Mouse (Mus musculus): ENCODE results near the gene Gm5485. TPM values are rescaled to one million over a fixed set of nuclear protein-coding genes. Genes with fewer than 3 reads are reported as not detected.

Gm5485 gene
- polyA plus RNA-seq, 1 experiment from 2014 or later: not detected

DNA sequence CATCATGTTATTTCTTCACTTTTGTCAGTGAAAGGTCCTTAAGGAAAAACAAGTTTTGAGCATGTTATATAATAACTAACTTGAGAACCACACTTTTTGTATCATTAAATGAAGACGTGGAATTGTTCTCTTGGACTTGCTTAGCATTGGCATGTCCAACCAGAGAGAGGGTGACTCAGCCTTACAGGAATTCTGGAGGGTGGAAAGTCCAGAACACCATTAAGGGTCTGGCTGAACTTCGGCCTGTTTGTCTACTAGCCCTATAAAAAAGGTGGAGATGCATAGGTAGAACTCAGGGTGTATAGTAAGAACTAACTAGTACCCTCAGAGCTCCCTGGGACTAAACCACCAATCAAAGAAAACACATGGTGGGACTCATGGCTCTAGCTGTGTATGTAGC is 16.9 kb downstream of the Gm5485 start:
- no peaks in the 10 kb centered on the region for H3K9me3 ChIP-seq (ENCODE audit: control insufficient read depth, low read length)
- WGBS: 87% methylated on average over 2 of the region's 2 CpGs
- no peaks in the 10 kb centered on the region for H3K4me1 ChIP-seq (replicated peaks; ENCODE audit: control insufficient read depth, insufficient read depth, low read length)
- no peaks in the 10 kb centered on the region for H3K27me3 ChIP-seq (ENCODE audit: control insufficient read depth, insufficient read depth, low read depth, low read length)
- ATAC-seq (ENCODE audit: low read depth): no peak
- no peaks in the 10 kb centered on the region for H3K36me3 ChIP-seq (ENCODE audit: control insufficient read depth, insufficient read depth, low read length)
- no peak overlapping the region for H3K4me3 ChIP-seq (ENCODE audit: low read length)
- H3K9ac ChIP-seq (ENCODE audit: low read length): no peak overlapping the region
- no peak overlapping the region for H3K27ac ChIP-seq (ENCODE audit: low read length)
- no peak overlapping the region for H3K4me2 ChIP-seq (ENCODE audit: low read depth, low read length)

DNA sequence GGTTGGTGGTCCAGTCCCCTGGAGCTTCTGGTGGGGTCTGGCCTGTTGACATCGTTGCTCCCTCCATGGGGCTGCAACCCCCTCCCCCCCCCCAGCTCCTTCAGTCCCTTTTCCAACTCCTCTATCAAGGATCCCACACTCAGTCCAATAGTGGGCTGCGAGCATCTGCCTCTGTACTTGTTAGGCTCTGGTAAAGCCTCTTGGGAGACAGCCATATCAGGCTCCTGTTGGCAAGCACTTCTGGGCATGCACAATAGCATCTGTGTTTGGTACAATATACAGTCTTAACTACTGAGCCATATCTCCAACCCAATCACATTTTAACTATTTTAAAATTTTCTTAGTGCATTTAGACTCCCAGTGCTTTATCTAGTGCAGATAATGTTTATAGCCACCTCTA is 25.2 kb downstream of the Gm5485 start:
- Histone ChIP-seq H3K36me3 (ENCODE audit: control insufficient read depth, insufficient read depth, low read length) (no peaks in the 10 kb centered on the region), H3K4me3 (ENCODE audit: low read length) (no peak overlapping the region), H3K4me2 (ENCODE audit: low read depth, low read length) (no peak overlapping the region), H3K9me3 (ENCODE audit: control insufficient read depth, low read length) (no peaks in the 10 kb centered on the region), H3K9ac (ENCODE audit: low read length) (no peak overlapping the region), H3K27me3 (ENCODE audit: control insufficient read depth, insufficient read depth, low read depth, low read length) (no peaks in the 10 kb centered on the region), H3K4me1 (replicated peaks; ENCODE audit: control insufficient read depth, insufficient read depth, low read length) (no peaks in the 10 kb centered on the region), H3K27ac (ENCODE audit: low read length) (no peak overlapping the region)
- 66% methylated on average over 2 of the region's 2 CpGs for WGBS
- no peak for ATAC-seq (ENCODE audit: low read depth)

GRCm38 (mm10) chr16:48383582-48384257 is 28.5 kb downstream of the Gm5485 start:
- H3K9me3 ChIP-seq (ENCODE audit: control insufficient read depth, low read length): no peaks in the 10 kb centered on the region
- peak; percentile 71 for ATAC-seq (ENCODE audit: low read depth)
- H3K4me2 ChIP-seq (ENCODE audit: low read depth, low read length): no peak overlapping the region
- no peaks in the 10 kb centered on the region for H3K36me3 ChIP-seq (ENCODE audit: control insufficient read depth, insufficient read depth, low read length)
- no peak overlapping the region for H3K27ac ChIP-seq (ENCODE audit: low read length)
- no peak overlapping the region for H3K4me3 ChIP-seq (ENCODE audit: low read length)
- H3K4me1 ChIP-seq (replicated peaks; ENCODE audit: control insufficient read depth, insufficient read depth, low read length): no peaks in the 10 kb centered on the region
- no peak overlapping the region for H3K9ac ChIP-seq (ENCODE audit: low read length)
- no peaks in the 10 kb centered on the region for H3K27me3 ChIP-seq (ENCODE audit: control insufficient read depth, insufficient read depth, low read depth, low read length)
- WGBS: 36% methylated on average over 2 of the region's 3 CpGs

- Histone ChIP-seq H3K9ac (ENCODE audit: low read length) (no peak overlapping the region), H3K27ac (ENCODE audit: low read length) (no peak overlapping the region), H3K27me3 (ENCODE audit: control insufficient read depth, insufficient read depth, low read depth, low read length) (no peaks in the 10 kb centered on the region), H3K36me3 (ENCODE audit: control insufficient read depth, insufficient read depth, low read length) (no peaks in the 10 kb centered on the region), H3K4me3 (ENCODE audit: low read length) (no peak overlapping the region), H3K9me3 (ENCODE audit: control insufficient read depth, low read length) (no peaks in the 10 kb centered on the region), H3K4me1 (replicated peaks; ENCODE audit: control insufficient read depth, insufficient read depth, low read length) (peaks cover 4% of the 10 kb centered on the region; the same call in 1 of the 2 replicates), H3K4me2 (ENCODE audit: low read depth, low read length) (no peak overlapping the region)
- 80% methylated on average over 7 of the region's 7 CpGs for WGBS
- ATAC-seq (ENCODE audit: low read depth): no peak
Observed at GRCm38 (mm10) chr16:48373711-48374485, 38.3 kb downstream of the Gm5485 start.

DNA sequence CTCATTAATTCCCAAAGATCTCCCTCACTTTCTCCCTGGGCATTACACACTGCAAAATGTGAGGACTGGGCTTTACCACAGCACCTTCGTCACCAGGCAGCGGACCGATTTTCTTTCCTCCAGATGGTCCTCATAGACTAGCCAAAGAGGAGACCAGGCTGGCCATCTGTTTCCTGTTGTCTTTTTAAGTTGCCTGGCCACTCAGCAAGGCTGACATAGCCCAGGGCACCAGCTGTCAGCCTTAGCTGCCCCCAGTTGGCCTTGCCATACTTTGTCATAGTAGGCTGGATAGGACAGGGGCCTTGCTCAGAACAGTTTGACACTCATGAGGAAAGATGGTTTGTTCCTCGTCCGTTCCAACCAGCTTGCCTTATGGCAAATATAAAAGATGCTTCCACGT is 39.8 kb downstream of the Gm5485 start:
- Histone ChIP-seq H3K27me3 (ENCODE audit: control insufficient read depth, insufficient read depth, low read depth, low read length) (no peaks in the 10 kb centered on the region), H3K4me2 (ENCODE audit: low read depth, low read length) (no peak overlapping the region), H3K9me3 (ENCODE audit: control insufficient read depth, low read length) (no peaks in the 10 kb centered on the region), H3K9ac (ENCODE audit: low read length) (no peak overlapping the region), H3K36me3 (ENCODE audit: control insufficient read depth, insufficient read depth, low read length) (no peaks in the 10 kb centered on the region), H3K4me3 (ENCODE audit: low read length) (no peak overlapping the region), H3K4me1 (replicated peaks; ENCODE audit: control insufficient read depth, insufficient read depth, low read length) (peaks cover 4% of the 10 kb centered on the region; the same call in 1 of the 2 replicates), H3K27ac (ENCODE audit: low read length) (no peak overlapping the region)
- 82% methylated on average over 6 of the region's 6 CpGs for WGBS
- ATAC-seq (ENCODE audit: low read depth): no peak

- Histone ChIP-seq H3K9me3 (ENCODE audit: control insufficient read depth, low read length) (no peaks in the 10 kb centered on the region), H3K9ac (ENCODE audit: low read length) (no peak overlapping the region), H3K27ac (ENCODE audit: low read length) (no peak overlapping the region), H3K4me1 (replicated peaks; ENCODE audit: control insufficient read depth, insufficient read depth, low read length) (no peaks in the 10 kb centered on the region), H3K27me3 (ENCODE audit: control insufficient read depth, insufficient read depth, low read depth, low read length) (no peaks in the 10 kb centered on the region), H3K4me3 (ENCODE audit: low read length) (no peak overlapping the region), H3K4me2 (ENCODE audit: low read depth, low read length) (no peak overlapping the region), H3K36me3 (ENCODE audit: control insufficient read depth, insufficient read depth, low read length) (no peaks in the 10 kb centered on the region)
- ATAC-seq (ENCODE audit: low read depth): no peak
- 94% methylated on average over 2 of the region's 2 CpGs for WGBS
Observed at GRCm38 (mm10) chr16:48368096-48368495, 44.1 kb downstream of the Gm5485 start.

DNA sequence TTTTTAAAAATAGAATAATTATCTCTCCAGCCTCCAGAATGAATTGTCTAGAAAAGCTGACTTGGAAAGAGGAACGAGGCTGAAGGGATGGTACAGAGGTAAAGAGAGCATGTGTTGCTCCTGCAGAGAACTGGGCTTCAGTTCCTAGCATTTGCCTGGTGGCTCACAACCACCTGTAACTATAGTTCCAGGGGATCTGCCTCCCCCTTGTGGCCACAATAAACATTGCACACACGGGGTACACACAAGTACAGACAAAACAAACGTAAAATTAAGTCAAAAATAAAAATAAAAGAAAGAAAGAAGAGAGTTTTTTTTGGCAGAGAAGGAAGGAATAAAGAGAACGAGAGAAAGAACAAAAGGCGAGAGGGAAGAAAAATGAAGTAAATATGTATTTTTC is 45.4 kb downstream of the Gm5485 start:
- H3K9me3 ChIP-seq (ENCODE audit: control insufficient read depth, low read length): no peaks in the 10 kb centered on the region
- H3K9ac ChIP-seq (ENCODE audit: low read length): no peak overlapping the region
- ATAC-seq (ENCODE audit: low read depth): no peak
- no peak overlapping the region for H3K27ac ChIP-seq (ENCODE audit: low read length)
- no peaks in the 10 kb centered on the region for H3K36me3 ChIP-seq (ENCODE audit: control insufficient read depth, insufficient read depth, low read length)
- no peak overlapping the region for H3K4me2 ChIP-seq (ENCODE audit: low read depth, low read length)
- H3K4me3 ChIP-seq (ENCODE audit: low read length): no peak overlapping the region
- H3K27me3 ChIP-seq (ENCODE audit: control insufficient read depth, insufficient read depth, low read depth, low read length): no peaks in the 10 kb centered on the region
- WGBS: 88% methylated on average over 5 of the region's 5 CpGs
- no peaks in the 10 kb centered on the region for H3K4me1 ChIP-seq (replicated peaks; ENCODE audit: control insufficient read depth, insufficient read depth, low read length)

- no peak for ATAC-seq (ENCODE audit: low read depth)
Observed at GRCm38 (mm10) chr16:48360887-48361286, 51.3 kb downstream of the Gm5485 start.

GRCm38 (mm10) chr16:48356417-48356816 is 55.8 kb downstream of the Gm5485 start:
- Histone ChIP-seq H3K4me2 (ENCODE audit: low read depth, low read length) (no peak overlapping the region), H3K36me3 (ENCODE audit: control insufficient read depth, insufficient read depth, low read length) (no peaks in the 10 kb centered on the region), H3K27me3 (ENCODE audit: control insufficient read depth, insufficient read depth, low read depth, low read length) (no peaks in the 10 kb centered on the region), H3K4me3 (ENCODE audit: low read length) (no peak overlapping the region), H3K27ac (ENCODE audit: low read length) (no peak overlapping the region), H3K9me3 (ENCODE audit: control insufficient read depth, low read length) (no peaks in the 10 kb centered on the region), H3K9ac (ENCODE audit: low read length) (no peak overlapping the region), H3K4me1 (replicated peaks; ENCODE audit: control insufficient read depth, insufficient read depth, low read length) (no peaks in the 10 kb centered on the region)
- ATAC-seq (ENCODE audit: low read depth): no peak
- WGBS: 62% methylated on average over 1 of the region's 1 CpGs

More at GRCm38 (mm10) chr16:48360887-48361286, 51.3 kb downstream of the Gm5485 start:
- Histone ChIP-seq H3K27me3 (ENCODE audit: control insufficient read depth, insufficient read depth, low read depth, low read length) (no peaks in the 10 kb centered on the region), H3K4me3 (ENCODE audit: low read length) (no peak overlapping the region), H3K9me3 (ENCODE audit: control insufficient read depth, low read length) (no peaks in the 10 kb centered on the region), H3K27ac (ENCODE audit: low read length) (no peak overlapping the region), H3K4me1 (replicated peaks; ENCODE audit: control insufficient read depth, insufficient read depth, low read length) (no peaks in the 10 kb centered on the region), H3K4me2 (ENCODE audit: low read depth, low read length) (no peak overlapping the region), H3K9ac (ENCODE audit: low read length) (no peak overlapping the region), H3K36me3 (ENCODE audit: control insufficient read depth, insufficient read depth, low read length) (no peaks in the 10 kb centered on the region)
- WGBS: 87% methylated on average over 12 of the region's 12 CpGs
